8 mouse cellular contexts compared by ENCODE assay signal in genomic region chr7:101310327-101311028, GRCm38 (mm10). TPM values are rescaled to one million over a fixed set of nuclear protein-coding genes. Genes with fewer than 3 reads are reported as not detected.
A peak's percentile ranks its signal among the peaks of the same experiment; 100 is the strongest.
DNase-seq lines count a peak whose midpoint lies in the region; ATAC-seq and TF ChIP-seq lines count a peak whose summit lies in the region.

No protein-coding gene starts in this region.

- H3K9me3 ChIP-seq in hindbrain, embryonic 10.5 days = no peaks in the 10 kb centered on the region
- no peaks in the 10 kb centered on the region for H3K9me3 ChIP-seq in lung, postnatal 0 days (ENCODE audit: low read length)

- H3K27me3 ChIP-seq in hindbrain, embryonic 10.5 days (ENCODE audit: insufficient read depth, poor library complexity, severe bottlenecking) = 0 out of 2 replicates have a peak, but pooled peaks cover 1% of the 10 kb centered on the region
- no peaks in the 10 kb centered on the region for H3K27me3 ChIP-seq in lung, postnatal 0 days (replicated peaks; ENCODE audit: insufficient read depth, low read length)

- H3K4me1 ChIP-seq in hindbrain, embryonic 10.5 days (replicated peaks) = peaks cover 10% of the 10 kb centered on the region; the same call in 1 of the 2 replicates
- no peaks in the 10 kb centered on the region for H3K4me1 ChIP-seq in lung, postnatal 0 days (ENCODE audit: insufficient read depth, low read depth, low read length)

- DNase-seq in MN1 (ENCODE audit: low spot score) = peak; percentile 99
- DNase-seq in cerebellum, adult 9-10 months = peak; percentile 99
- DNase-seq in hindbrain, embryonic 10.5 days (ENCODE audit: low spot score) = peak; percentile 98
- DNase-seq in layer of hippocampus, adult 9-11 months = peak; percentile 99
- DNase-seq in lung, postnatal 0 days (ENCODE audit: low spot score) = peak; percentile 99
- peak; percentile 91 for DNase-seq in ovary, postnatal 14 days (ENCODE audit: low spot score)
- DNase-seq in thymus, postnatal 14 days = peak; percentile 98

- peak; percentile 96 for TF ChIP-seq CTCF in lung, postnatal 0 days (IDR thresholded peaks at IDR 0.05)

- ATAC-seq in frontal cortex, adult (ENCODE audit: low TSS enrichment) = peak; percentile 84
- peak; percentile 97 for ATAC-seq in lung, postnatal 0 days

- H3K36me3 ChIP-seq in hindbrain, embryonic 10.5 days = no peaks in the 10 kb centered on the region
- H3K36me3 ChIP-seq in lung, postnatal 0 days (ENCODE audit: insufficient read depth, low read length) = no peaks in the 10 kb centered on the region

- H3K4me2 ChIP-seq in lung, postnatal 0 days (replicated peaks; ENCODE audit: low read depth, low read length) = peak overlapping the region; percentile 64

- peak overlapping the region; percentile 59 for H3K4me3 ChIP-seq in hindbrain, embryonic 10.5 days
- H3K4me3 ChIP-seq in lung, postnatal 0 days (ENCODE audit: low read depth, low read length) = peak overlapping the region; percentile 54

- H3K9ac ChIP-seq in lung, postnatal 0 days (replicated peaks; ENCODE audit: low read depth) = peak overlapping the region; percentile 55

- H3K27ac ChIP-seq in hindbrain, embryonic 10.5 days = peak overlapping the region; percentile 90
- H3K27ac ChIP-seq in lung, postnatal 0 days (ENCODE audit: low read length) = peak overlapping the region; percentile 98

- WGBS in hindbrain, embryonic 10.5 days = under 1% methylated on average over 43 of the region's 43 CpGs
- WGBS in lung, postnatal 0 days = under 1% methylated on average over 43 of the region's 43 CpGs

- peak; percentile 42; the same call in 1 of the 2 replicates for TF ChIP-seq EP300 in lung, postnatal 0 days (IDR thresholded peaks at IDR 0.05)

RNA-seq across cellular contexts. Expression of gene Stard10, which starts 6.4 kb away (rescaled TPM):
- 9.8 and 10.4 TPM in 2 replicates for polyA plus RNA-seq in hindbrain, embryonic 10.5 days (2016; fragmentation: Nextera tagmentation; extraction: Ambion mirVana)
- polyA plus RNA-seq in lung, postnatal 0 days (2015; fragmentation: Nextera tagmentation; extraction: Ambion mirVana) = 40.3 and 46.3 TPM in 2 replicates

RNA-seq across cellular contexts. Expression of gene Atg16l2, which starts 8.4 kb away (rescaled TPM):
- polyA plus RNA-seq in hindbrain, embryonic 10.5 days (2016; fragmentation: Nextera tagmentation; extraction: Ambion mirVana) = 13.8 and 20.1 TPM in 2 replicates
- 12.9 and 17.1 TPM in 2 replicates for polyA plus RNA-seq in lung, postnatal 0 days (2015; fragmentation: Nextera tagmentation; extraction: Ambion mirVana)

RNA-seq across cellular contexts. Expression of gene Arap1, which starts 37.4 kb away (rescaled TPM):
- polyA plus RNA-seq in hindbrain, embryonic 10.5 days (2016; fragmentation: Nextera tagmentation; extraction: Ambion mirVana) = 14.7 and 19.2 TPM in 2 replicates
- polyA plus RNA-seq in lung, postnatal 0 days (2015; fragmentation: Nextera tagmentation; extraction: Ambion mirVana) = 105 and 110 TPM in 2 replicates

Comparison
In these comparisons a context has a peak if more than half of its experiments do, and no peak if none do; other contexts are left out.
1. Peak in every context shown above with its lines: DNase-seq, ATAC-seq, H3K4me3 ChIP-seq and H3K27ac ChIP-seq.